Mouse (Mus musculus) midbrain, embryonic 15.5 days (tissue): Measurements from ENCODE around the gene Nme4. TPM values are rescaled to one million over a fixed set of nuclear protein-coding genes. Genes with fewer than 3 reads are reported as not detected.

Experiments used
- ATAC-seq: fragments of 200-750 bp; cut with Nextera tagmentation; replicated peaks from 2 replicates; pipeline ENCODE4 v1.8.0; 2017; ENCODE audit warnings: moderate TSS enrichment
- H3K27ac ChIP-seq: fragments of 300-500 bp; sonication (generic); 2 replicates; pipeline ENCODE4 v1.5.1; 2015; ENCODE audit warnings: mild to moderate bottlenecking, inconsistent platforms
- H3K27me3 ChIP-seq: fragments of 300-500 bp; sonication (generic); replicated peaks from 2 replicates; pipeline ENCODE4 v1.6.1; 2015; ENCODE audit warnings: inconsistent platforms
- H3K36me3 ChIP-seq: fragments of 300-500 bp; sonication (generic); replicated peaks from 2 replicates; pipeline ENCODE4 v1.6.1; 2015; ENCODE audit warnings: inconsistent platforms
- H3K4me1 ChIP-seq: fragments of 300-500 bp; sonication (generic); 2 replicates; pipeline ENCODE4 v1.6.1; 2015; ENCODE audit warnings: inconsistent platforms
- H3K4me2 ChIP-seq: fragments of 300-500 bp; sonication (generic); 2 replicates; pipeline ENCODE4 v1.6.1; 2015; ENCODE audit warnings: inconsistent platforms, mild to moderate bottlenecking, moderate library complexity
- H3K4me3 ChIP-seq: fragments of 300-500 bp; sonication (generic); 2 replicates; pipeline ENCODE4 v1.5.1; 2015; ENCODE audit warnings: mild to moderate bottlenecking, inconsistent platforms
- H3K9ac ChIP-seq: fragments of 300-500 bp; sonication (generic); 2 replicates; pipeline ENCODE4 v1.6.1; 2015; ENCODE audit warnings: mild to moderate bottlenecking, inconsistent platforms
- H3K9me3 ChIP-seq: fragments of 300-500 bp; sonication (generic); 2 replicates; pipeline ENCODE4 v1.6.1; 2016; ENCODE audit warnings: inconsistent platforms
- WGBS: fragments of 180-500 bp; shearing (Covaris S2); methylation state at CpG from one replicate; pipeline ENCODE4 v1.1.7; 2015; ENCODE audit warnings: mixed read lengths; 5-methylcytosine and 5-hydroxymethylcytosine counted together
- polyA plus RNA-seq: library from polyadenylated mRNA; unstranded; fragments of >200 nt; fragmentation: Nextera tagmentation; extraction: Ambion mirVana; gene quantifications from 2 replicates; pipeline ENCODE4 v1.2.1, GENCODE M21; 2015

The Nme4 gene
- polyA plus RNA-seq, result 24.7 and 25.1 TPM in 2 replicates

DNA sequence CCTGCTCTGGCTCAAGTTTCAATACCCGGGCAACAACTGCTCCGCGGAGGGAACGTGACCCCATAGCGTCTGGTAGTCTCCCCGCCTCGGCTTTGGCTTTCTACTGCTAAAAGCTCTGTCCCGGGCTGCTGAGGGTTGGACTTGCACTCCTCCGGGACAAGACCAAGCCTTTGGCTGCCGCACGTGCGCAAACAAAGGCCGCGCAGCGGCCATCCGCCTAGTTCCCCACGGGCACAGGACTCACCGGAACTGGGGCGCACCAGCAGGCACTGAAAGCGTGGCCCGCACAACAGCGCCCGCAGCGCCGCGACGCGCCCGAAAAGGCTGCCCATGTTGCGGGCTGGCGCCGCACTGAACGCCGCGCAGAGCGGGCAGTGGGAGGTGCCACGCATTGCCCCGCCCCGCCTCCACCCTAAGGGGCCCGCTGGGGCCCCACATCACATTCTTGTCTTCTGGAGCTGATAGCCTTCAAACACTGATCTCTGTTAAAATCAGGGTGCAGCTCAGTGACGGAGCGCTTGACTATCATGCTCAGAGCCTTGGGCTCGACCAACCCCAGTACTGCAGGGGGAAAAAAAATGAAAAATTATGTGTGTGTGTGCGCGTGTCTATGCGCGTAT, at the start of gene Nme4:
Gene Nme4, minus strand, starts transcription at position 482 of the 620 bp plus-strand sequence.
- WGBS, result 4% methylated on average over 47 of the region's 47 CpGs
- no peaks in the 10 kb centered on the region for H3K27me3 ChIP-seq
- ATAC-seq, result peak; percentile 72

DNA sequence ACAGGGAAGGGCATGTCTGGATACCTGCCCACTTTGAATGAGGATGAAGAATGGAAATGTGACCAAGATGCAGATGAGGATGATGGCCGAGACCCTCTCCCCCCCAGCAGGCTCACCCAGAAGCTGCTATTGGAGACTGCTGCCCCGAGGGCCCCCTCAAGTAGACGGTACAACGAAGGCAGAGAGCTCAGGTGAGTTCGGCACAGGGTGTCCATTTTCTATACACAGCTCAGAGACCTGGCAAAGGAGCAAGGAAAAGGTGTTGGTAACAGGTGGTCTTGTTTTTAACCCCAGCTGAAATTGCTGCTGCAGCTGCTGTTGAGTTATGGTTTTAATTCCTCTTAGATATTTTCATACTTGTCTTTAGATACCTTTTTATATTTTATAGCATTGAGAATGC, 48.0 kb upstream of the Nme4 start:
- no peak overlapping the region for H3K4me3 ChIP-seq
- H3K4me2 ChIP-seq, result no peak overlapping the region
- H3K36me3 ChIP-seq, result peaks cover 30% of the 10 kb centered on the region; the same call in 1 of the 2 replicates
- no peaks in the 10 kb centered on the region for H3K27me3 ChIP-seq
- H3K9ac ChIP-seq, result no peak overlapping the region
- 94% methylated on average over 5 of the region's 5 CpGs for WGBS
- H3K9me3 ChIP-seq, result no peaks in the 10 kb centered on the region
- H3K27ac ChIP-seq, result no peak overlapping the region
- peaks cover 34% of the 10 kb centered on the region for H3K4me1 ChIP-seq
- ATAC-seq, result no peak

More for the DNA sequence above, at the start of gene Nme4:
- H3K4me2 ChIP-seq, result peak within 1 kb of the TSS; percentile 81
- peak within 1 kb of the TSS; percentile 70 for H3K9ac ChIP-seq
- peak within 1 kb of the TSS; percentile 62 for H3K27ac ChIP-seq
- H3K4me1 ChIP-seq, result 0 out of 2 replicates have a peak, but pooled peaks cover 7% of the 10 kb centered on the region
- no peaks in the 10 kb centered on the region for H3K36me3 ChIP-seq
- peak within 1 kb of the TSS; percentile 55 for H3K4me3 ChIP-seq
- H3K9me3 ChIP-seq, result no peaks in the 10 kb centered on the region

DNA sequence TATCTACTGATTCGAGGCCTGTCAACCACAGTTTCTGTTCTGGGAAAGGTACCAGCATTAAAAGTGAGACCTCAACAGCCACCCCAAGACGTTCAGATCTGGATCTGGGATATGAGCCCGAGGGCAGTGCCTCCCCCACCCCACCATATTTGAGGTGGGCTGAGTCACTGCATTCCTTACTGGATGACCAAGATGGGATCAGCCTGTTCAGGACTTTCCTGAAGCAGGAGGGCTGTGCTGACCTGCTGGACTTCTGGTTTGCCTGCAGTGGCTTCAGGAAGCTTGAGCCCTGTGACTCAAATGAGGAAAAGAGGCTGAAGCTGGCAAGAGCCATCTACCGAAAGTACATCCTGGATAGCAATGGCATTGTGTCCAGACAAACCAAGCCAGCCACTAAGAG, 47.4 kb upstream of the Nme4 start:
- Histone ChIP-seq H3K4me1 (peaks cover 39% of the 10 kb centered on the region), H3K4me2 (no peak overlapping the region), H3K4me3 (no peak overlapping the region), H3K27me3 (no peaks in the 10 kb centered on the region), H3K9me3 (no peaks in the 10 kb centered on the region), H3K9ac (no peak overlapping the region), H3K27ac (no peak overlapping the region), H3K36me3 (peaks cover 28% of the 10 kb centered on the region; the same call in 1 of the 2 replicates)
- no peak for ATAC-seq
- 90% methylated on average over 4 of the region's 4 CpGs for WGBS

DNA sequence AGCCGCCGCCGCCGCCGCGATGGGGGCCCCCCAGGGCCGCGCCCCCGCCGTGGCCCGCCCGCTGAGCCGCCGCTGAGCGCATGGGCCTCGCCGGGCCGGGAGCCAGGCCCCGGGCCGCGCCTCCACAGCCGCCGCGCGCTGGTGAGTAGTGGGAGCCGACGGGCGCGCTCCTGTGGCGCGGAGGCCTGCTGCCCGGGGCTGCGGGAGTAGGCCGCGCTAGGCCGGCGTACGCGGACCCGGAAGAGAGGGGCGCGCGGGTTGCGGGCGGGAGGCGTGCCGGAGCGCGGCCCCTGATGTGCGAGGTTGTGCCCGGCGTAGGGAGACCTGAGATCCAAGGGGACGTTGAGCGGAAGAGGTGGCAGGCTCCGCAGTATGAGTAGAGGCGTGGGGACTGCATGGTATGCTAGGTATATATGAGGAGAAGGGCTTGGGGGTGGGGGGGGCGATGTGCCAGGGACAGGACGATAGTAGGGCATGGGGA, 43.5 kb upstream of the Nme4 start:
- Histone ChIP-seq H3K4me3 (peak overlapping the region; percentile 58), H3K4me1 (peaks cover 47% of the 10 kb centered on the region), H3K36me3 (peaks cover 12% of the 10 kb centered on the region; the same call in 1 of the 2 replicates), H3K9me3 (no peaks in the 10 kb centered on the region), H3K27me3 (no peaks in the 10 kb centered on the region), H3K4me2 (peak overlapping the region; percentile 72), H3K27ac (peak overlapping the region; percentile 88), H3K9ac (peak overlapping the region; percentile 82)
- under 1% methylated on average over 55 of the region's 58 CpGs for WGBS
- peak; percentile 74 for ATAC-seq

DNA sequence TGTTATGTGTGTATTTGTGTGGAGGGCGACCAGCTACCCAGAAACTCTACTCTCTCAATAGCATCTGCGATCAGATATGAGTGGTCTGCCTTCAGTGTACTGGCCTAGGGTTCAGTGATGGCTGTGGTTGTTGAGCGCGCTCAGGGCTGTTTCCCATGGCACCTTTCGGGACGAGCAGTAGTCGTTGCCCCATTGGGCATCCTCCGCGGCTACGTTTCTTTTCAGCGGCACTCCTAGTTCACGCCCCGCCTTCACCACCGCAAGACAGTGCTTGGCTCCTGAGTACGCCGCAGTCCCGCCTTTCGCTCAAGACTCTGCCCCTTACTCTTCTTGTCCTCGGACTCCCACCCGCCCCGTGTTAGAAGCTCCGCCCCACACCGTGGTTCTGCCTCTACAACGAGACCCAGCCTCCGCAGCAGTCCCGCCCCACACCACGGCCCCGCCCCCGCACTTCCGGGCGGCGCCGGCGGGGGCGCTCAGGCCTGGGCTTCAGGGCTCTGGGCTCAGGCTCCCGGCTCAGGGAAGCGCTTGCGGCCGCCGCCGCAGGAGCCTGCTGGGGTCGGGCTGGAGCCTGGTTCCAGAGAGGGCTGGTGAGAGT, 42.9 kb upstream of the Nme4 start, which contains the start of gene Axin1:
Gene Axin1, plus strand, starts transcription at position 450 of the 598 bp plus-strand sequence.
- Histone ChIP-seq H3K4me3 (peak within 1 kb of the TSS; percentile 58), H3K9ac (peak within 1 kb of the TSS; percentile 82), H3K27me3 (no peaks in the 10 kb centered on the region), H3K27ac (peak within 1 kb of the TSS; percentile 88), H3K4me1 (peaks cover 52% of the 10 kb centered on the region), H3K36me3 (peaks cover 6% of the 10 kb centered on the region; the same call in 1 of the 2 replicates), H3K9me3 (no peaks in the 10 kb centered on the region), H3K4me2 (peak within 1 kb of the TSS; percentile 72)
- under 1% methylated on average over 42 of the region's 42 CpGs for WGBS
- ATAC-seq, result peak; percentile 96

DNA sequence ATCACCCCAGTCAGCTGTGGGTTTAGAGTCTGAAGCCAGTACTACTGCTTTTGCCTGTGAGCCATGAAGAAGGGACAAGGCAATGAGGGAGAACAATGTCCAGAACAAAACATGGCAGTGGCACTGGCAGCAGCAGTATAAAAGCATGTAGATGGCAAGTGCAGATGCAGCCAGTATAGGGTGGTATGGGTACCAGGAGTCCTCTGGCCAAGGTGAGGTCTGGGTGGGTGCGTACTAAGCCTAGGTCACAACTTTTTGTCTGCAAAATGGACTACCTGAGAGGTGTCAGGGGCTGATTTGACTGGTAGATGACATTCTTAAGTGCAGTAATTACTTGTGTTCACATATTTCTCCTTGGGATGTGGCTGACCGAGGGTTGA, 42.3 kb upstream of the Nme4 start:
- H3K9ac ChIP-seq, result no peak overlapping the region
- peak overlapping the region; percentile 58 for H3K4me3 ChIP-seq
- peak overlapping the region; percentile 72 for H3K4me2 ChIP-seq
- H3K9me3 ChIP-seq, result no peaks in the 10 kb centered on the region
- no peaks in the 10 kb centered on the region for H3K36me3 ChIP-seq
- H3K4me1 ChIP-seq, result peaks cover 56% of the 10 kb centered on the region
- no peaks in the 10 kb centered on the region for H3K27me3 ChIP-seq
- 75% methylated on average over 2 of the region's 2 CpGs for WGBS
- peak overlapping the region; percentile 88 for H3K27ac ChIP-seq
- ATAC-seq, result peak; percentile 18

DNA sequence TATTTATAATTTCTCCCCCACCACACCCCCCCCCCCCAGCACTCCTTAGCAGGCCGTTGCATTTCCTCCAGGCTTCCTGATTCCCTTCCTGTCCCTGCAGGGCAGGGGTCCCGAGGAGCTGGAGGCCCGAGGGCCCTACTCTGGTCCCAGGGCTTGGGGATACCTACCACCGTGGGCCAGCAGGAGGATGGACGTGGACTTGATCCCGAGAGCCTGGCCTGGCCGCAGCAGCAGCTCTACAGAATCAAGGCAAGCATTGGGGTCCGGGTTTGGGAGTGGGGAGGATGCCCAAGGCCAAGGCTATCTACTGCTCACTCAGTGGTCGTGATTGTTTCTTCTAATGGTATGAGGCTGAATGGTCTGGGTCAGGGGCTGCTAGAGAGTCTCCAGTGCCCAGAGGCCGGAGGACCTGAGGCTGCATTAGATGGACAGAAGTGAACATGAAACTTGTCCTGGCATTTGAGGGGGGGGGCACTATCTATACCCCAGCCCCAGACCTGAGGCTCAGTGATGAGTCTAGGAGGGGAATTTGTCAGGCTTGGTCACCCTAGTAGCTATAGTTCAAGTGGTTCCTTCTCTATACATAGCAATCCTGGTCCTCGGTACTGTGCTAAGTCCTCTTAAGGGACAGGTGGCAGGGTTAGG, 41.8 kb upstream of the Nme4 start:
- H3K36me3 ChIP-seq, result no peaks in the 10 kb centered on the region
- no peak overlapping the region for H3K4me2 ChIP-seq
- H3K4me3 ChIP-seq, result 0 out of 2 replicates have a peak overlapping the region, but pooled peaks have one; percentile 58
- H3K4me1 ChIP-seq, result peaks cover 56% of the 10 kb centered on the region
- no peaks in the 10 kb centered on the region for H3K27me3 ChIP-seq
- 0 out of 2 replicates have a peak overlapping the region, but pooled peaks have one; percentile 88 for H3K27ac ChIP-seq
- H3K9ac ChIP-seq, result no peak overlapping the region; the same call in 1 of the 2 replicates
- 90% methylated on average over 11 of the region's 11 CpGs for WGBS
- no peaks in the 10 kb centered on the region for H3K9me3 ChIP-seq
- no peak for ATAC-seq

DNA sequence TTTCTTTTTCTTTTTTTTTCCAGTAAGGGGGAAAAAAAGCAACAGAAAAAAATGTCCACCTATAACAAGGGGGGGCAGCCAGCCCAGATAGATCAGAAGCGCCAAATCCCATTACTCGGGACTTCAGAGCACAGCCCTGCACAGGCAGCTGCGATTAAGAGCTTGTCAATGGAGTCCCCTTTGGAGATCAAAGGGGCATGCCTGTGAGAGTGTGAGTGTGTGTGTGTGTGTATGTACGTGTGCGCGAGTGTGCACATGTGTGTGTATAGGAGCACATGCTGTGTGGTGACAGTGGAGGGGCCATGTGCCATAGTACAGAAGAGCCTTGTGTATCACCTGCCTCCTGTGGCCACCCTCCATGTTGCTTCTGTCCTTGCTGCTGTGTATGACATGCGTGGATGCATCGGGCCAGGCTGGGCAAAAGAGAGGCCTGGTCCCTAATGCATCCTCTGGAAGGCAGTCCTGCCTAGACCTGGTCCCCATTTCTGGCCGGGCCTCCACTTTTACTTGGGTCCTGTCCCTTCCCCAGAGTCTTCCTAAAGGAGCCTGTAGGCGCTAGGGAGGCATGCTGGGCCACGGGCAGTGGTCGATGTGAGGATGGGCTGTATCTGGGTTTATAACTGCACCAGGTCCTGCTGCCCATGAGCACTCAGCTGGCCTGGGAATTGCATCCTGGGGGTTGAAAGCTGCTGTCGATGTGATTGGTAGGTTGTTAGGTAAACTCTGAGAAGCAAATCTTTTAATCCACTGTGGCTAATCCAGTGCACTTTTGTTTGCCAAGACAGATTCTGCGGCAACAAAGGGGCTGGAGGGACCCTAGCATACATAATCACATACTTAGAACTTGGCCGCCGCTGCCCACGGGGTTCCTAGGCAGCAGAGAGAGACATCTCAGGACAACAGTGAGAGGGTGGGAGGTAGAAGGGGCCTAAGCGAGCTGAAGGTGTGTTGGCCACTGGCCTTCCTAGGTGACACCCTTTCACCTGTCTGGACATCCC, 36.8 kb upstream of the Nme4 start:
- H3K36me3 ChIP-seq, result peaks cover 17% of the 10 kb centered on the region; the same call in 1 of the 2 replicates
- H3K4me3 ChIP-seq, result peak overlapping the region; percentile 50
- H3K9me3 ChIP-seq, result no peaks in the 10 kb centered on the region
- H3K27ac ChIP-seq, result peak overlapping the region; percentile 84
- H3K27me3 ChIP-seq, result no peaks in the 10 kb centered on the region
- peak overlapping the region; percentile 47 for H3K9ac ChIP-seq
- peak; percentile 64 for ATAC-seq
- peak overlapping the region; percentile 60 for H3K4me2 ChIP-seq
- WGBS, result 26% methylated on average over 18 of the region's 18 CpGs
- H3K4me1 ChIP-seq, result peaks cover 27% of the 10 kb centered on the region

DNA sequence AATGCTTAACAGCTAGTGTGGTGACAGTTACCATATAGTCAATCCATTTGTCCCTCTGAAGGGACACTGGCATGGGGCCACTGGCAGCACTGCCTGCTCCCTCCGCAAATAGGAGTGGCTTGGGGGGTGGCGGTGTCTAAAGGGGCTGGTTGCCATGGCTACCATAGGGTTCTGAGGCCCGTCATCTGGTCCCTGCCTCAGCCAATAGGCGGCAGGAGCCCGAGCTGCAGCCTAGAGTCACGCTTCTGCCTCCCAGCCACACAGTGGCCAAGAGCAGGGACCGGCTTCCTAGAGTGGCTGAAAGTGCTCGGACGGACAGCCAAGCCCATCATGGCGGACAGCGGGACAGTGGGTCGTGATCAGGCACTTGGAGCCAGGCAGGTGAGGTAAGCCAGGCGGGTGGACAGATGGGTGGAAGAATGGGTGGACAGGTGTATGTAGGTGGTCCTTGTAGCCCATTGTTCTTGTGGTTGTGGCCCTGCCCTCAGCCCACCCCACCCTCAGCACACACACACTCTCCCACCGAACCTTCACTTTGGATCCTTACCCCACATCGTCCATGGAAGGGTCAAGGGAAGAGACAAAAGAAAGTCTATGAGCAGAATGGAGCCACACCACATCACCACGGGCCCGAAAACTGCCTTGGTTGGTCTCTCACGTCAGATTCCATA, 35.8 kb upstream of the Nme4 start:
- Histone ChIP-seq H3K27me3 (no peaks in the 10 kb centered on the region), H3K9ac (peak overlapping the region; percentile 47), H3K36me3 (peaks cover 23% of the 10 kb centered on the region), H3K9me3 (no peaks in the 10 kb centered on the region), H3K4me1 (peaks cover 26% of the 10 kb centered on the region), H3K27ac (peak overlapping the region; percentile 84), H3K4me2 (peak overlapping the region; percentile 60), H3K4me3 (peak overlapping the region; percentile 50)
- ATAC-seq, result peak; percentile 92
- WGBS, result 41% methylated on average over 18 of the region's 18 CpGs

DNA sequence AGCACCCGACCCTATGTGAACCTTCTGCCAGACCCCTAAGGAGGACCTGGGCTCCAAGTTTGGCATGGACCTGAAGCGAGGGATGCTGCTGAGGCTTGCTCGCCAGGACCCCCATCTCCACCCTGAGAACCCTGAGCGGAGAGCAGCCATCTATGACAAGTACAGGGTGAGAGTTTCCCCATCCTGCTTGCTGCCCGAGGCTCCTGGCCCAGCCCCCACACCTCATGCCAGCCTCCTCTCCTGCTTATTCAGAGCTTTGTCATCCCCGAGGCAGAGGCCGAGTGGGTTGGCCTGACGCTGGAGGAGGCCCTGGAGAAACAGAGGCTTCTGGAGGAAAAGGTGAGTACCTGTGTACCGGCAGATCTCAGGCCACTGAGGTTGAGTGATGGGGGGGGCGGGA, 29.8 kb upstream of the Nme4 start:
- ATAC-seq, result no peak
- Histone ChIP-seq H3K4me3 (no peak overlapping the region), H3K9me3 (no peaks in the 10 kb centered on the region), H3K4me1 (peaks cover 16% of the 10 kb centered on the region), H3K27me3 (no peaks in the 10 kb centered on the region), H3K36me3 (peaks cover 26% of the 10 kb centered on the region), H3K9ac (no peak overlapping the region), H3K27ac (no peak overlapping the region), H3K4me2 (no peak overlapping the region)
- WGBS, result 92% methylated on average over 10 of the region's 10 CpGs

DNA sequence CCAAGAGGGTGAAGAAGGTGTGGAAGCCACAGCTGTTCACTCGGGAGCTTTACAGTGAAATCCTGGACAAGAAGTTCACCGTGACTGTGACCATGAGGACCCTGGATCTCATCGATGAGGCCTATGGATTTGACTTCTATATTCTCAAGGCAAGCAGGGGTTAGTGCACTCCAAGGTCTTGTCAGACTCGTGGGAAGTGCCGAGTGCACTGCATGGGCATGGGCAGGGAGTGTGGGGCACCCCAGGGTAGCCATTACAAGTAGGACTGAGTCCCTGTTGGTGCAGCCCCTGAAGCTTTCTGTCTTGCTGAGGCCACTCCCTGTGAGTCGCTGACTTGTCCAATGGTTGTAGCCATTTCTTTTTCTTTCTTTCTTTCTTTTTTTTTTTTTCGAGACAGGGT, 29.2 kb upstream of the Nme4 start:
- H3K9ac ChIP-seq, result peak overlapping the region; percentile 64; the same call in 1 of the 2 replicates
- H3K36me3 ChIP-seq, result peaks cover 21% of the 10 kb centered on the region
- no peaks in the 10 kb centered on the region for H3K27me3 ChIP-seq
- no peak for ATAC-seq
- H3K4me3 ChIP-seq, result peak overlapping the region; percentile 76
- no peak overlapping the region for H3K27ac ChIP-seq
- WGBS, result 90% methylated on average over 7 of the region's 7 CpGs
- peak overlapping the region; percentile 84 for H3K4me2 ChIP-seq
- peaks cover 19% of the 10 kb centered on the region for H3K4me1 ChIP-seq
- H3K9me3 ChIP-seq, result no peaks in the 10 kb centered on the region
